Mouse (Mus musculus): ENCODE measurements at regions not wholly inside any gene's neighbourhood (a gene's known extent, or its start where the extent isn't known, plus 50 kb on each side); places are given as distances from the start of the nearest gene placed in this dataset.
"Not testable (repeated sequence)": the region's sequence is repeated elsewhere in the genome, so short reads cannot be mapped to it uniquely, and the experiment has no call there.

GRCm38 (mm10) chr12:98144464-98144863 lies 114.8 kb downstream of the Galc start:
- 61% methylated on average over 4 of the region's 4 CpGs for WGBS

DNA sequence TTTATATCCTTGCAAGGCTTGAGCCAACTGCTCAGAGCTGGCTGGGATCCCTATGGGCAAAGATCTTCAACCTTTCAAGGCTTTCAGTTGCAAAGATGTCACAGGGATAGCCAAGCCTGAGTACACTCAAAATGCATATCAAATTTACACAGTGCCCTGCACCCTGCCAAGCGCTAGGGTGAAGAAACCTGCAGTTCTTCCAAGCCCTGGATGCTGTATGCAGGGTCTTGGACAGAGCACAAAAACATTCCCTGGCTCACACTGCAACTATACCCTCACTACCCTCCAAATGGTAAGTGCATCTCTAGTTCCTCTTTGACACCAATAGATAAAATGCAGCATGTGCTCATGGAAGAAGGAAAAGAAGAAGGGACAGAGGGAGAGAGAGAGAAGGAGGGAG lies 116.1 kb downstream of the Galc start:
- no peaks in the 10 kb centered on the region for H3K4me1 ChIP-seq (ENCODE audit: control insufficient read depth, insufficient read depth, low read length)
- H3K4me2 ChIP-seq (replicated peaks; ENCODE audit: low read depth, low read length): no peak overlapping the region
- H3K27me3 ChIP-seq (ENCODE audit: control insufficient read depth, insufficient read depth, low read length): no peaks in the 10 kb centered on the region
- no peaks in the 10 kb centered on the region for H3K9me3 ChIP-seq (ENCODE audit: control insufficient read depth, low read length)
- ATAC-seq (ENCODE audit: low FRiP score, low TSS enrichment): no peak
- H3K36me3 ChIP-seq (ENCODE audit: control insufficient read depth, insufficient read depth, low read length): no peaks in the 10 kb centered on the region
- no peak overlapping the region for H3K4me3 ChIP-seq (ENCODE audit: low read length)
- H3K27ac ChIP-seq (ENCODE audit: low read depth, low read length): no peak overlapping the region
- 91% methylated on average over 1 of the region's 1 CpGs for WGBS
- H3K9ac ChIP-seq (ENCODE audit: low read depth, low read length): no peak overlapping the region

More at GRCm38 (mm10) chr12:98144464-98144863, 114.8 kb downstream of the Galc start:
- Histone ChIP-seq H3K27me3 (ENCODE audit: control insufficient read depth, insufficient read depth, low read length) (no peaks in the 10 kb centered on the region), H3K4me2 (replicated peaks; ENCODE audit: low read depth, low read length) (no peak overlapping the region), H3K9ac (ENCODE audit: low read depth, low read length) (no peak overlapping the region), H3K4me3 (ENCODE audit: low read length) (no peak overlapping the region), H3K9me3 (ENCODE audit: control insufficient read depth, low read length) (no peaks in the 10 kb centered on the region), H3K36me3 (ENCODE audit: control insufficient read depth, insufficient read depth, low read length) (no peaks in the 10 kb centered on the region), H3K4me1 (ENCODE audit: control insufficient read depth, insufficient read depth, low read length) (no peaks in the 10 kb centered on the region), H3K27ac (ENCODE audit: low read depth, low read length) (no peak overlapping the region)
- no peak for ATAC-seq (ENCODE audit: low FRiP score, low TSS enrichment)

DNA sequence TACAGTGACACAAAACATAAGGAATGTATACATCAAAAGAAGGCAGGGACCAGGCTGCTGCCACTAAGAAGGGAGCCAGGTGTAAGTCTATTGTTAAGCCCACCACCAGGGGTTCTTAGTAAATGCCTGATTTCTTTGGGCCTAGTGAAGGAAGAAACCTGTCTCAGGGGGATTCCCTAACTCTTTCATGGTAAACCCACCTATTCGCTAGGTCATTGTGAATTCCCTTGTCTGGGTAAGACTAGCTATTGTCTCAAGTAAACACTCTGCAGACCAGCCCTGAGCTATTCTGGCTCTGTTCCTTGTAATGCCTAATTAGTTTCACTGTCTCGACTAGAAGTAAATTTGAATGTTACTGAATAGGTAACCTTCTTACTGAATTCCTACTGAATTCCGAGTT lies 119.4 kb downstream of the Galc start:
- not testable (repeated sequence) for H3K27ac ChIP-seq (ENCODE audit: low read depth, low read length); H3K4me1 ChIP-seq (ENCODE audit: control insufficient read depth, insufficient read depth, low read length); ATAC-seq (ENCODE audit: low FRiP score, low TSS enrichment); H3K27me3 ChIP-seq (ENCODE audit: control insufficient read depth, insufficient read depth, low read length); H3K4me3 ChIP-seq (ENCODE audit: low read length); H3K36me3 ChIP-seq (ENCODE audit: control insufficient read depth, insufficient read depth, low read length); H3K9ac ChIP-seq (ENCODE audit: low read depth, low read length); H3K9me3 ChIP-seq (ENCODE audit: control insufficient read depth, low read length); H3K4me2 ChIP-seq (replicated peaks; ENCODE audit: low read depth, low read length)
- 81% methylated on average over 3 of the region's 3 CpGs for WGBS

GRCm38 (mm10) chr12:98131276-98131675 lies 128.0 kb downstream of the Galc start:
- H3K4me2 ChIP-seq (replicated peaks; ENCODE audit: low read depth, low read length): no peak overlapping the region
- no peak for ATAC-seq (ENCODE audit: low FRiP score, low TSS enrichment)
- no peaks in the 10 kb centered on the region for H3K9me3 ChIP-seq (ENCODE audit: control insufficient read depth, low read length)
- no peaks in the 10 kb centered on the region for H3K36me3 ChIP-seq (ENCODE audit: control insufficient read depth, insufficient read depth, low read length)
- no peaks in the 10 kb centered on the region for H3K27me3 ChIP-seq (ENCODE audit: control insufficient read depth, insufficient read depth, low read length)
- no peak overlapping the region for H3K27ac ChIP-seq (ENCODE audit: low read depth, low read length)
- H3K4me3 ChIP-seq (ENCODE audit: low read length): no peak overlapping the region
- H3K9ac ChIP-seq (ENCODE audit: low read depth, low read length): no peak overlapping the region
- WGBS: 82% methylated on average over 5 of the region's 5 CpGs
- no peaks in the 10 kb centered on the region for H3K4me1 ChIP-seq (ENCODE audit: control insufficient read depth, insufficient read depth, low read length)

GRCm38 (mm10) chr12:98123541-98123940 lies 135.7 kb downstream of the Galc start:
- Histone ChIP-seq H3K27ac (ENCODE audit: low read depth, low read length) (no peak overlapping the region), H3K36me3 (ENCODE audit: control insufficient read depth, insufficient read depth, low read length) (no peaks in the 10 kb centered on the region), H3K9ac (ENCODE audit: low read depth, low read length) (no peak overlapping the region), H3K4me2 (replicated peaks; ENCODE audit: low read depth, low read length) (no peak overlapping the region), H3K9me3 (ENCODE audit: control insufficient read depth, low read length) (no peaks in the 10 kb centered on the region), H3K4me1 (ENCODE audit: control insufficient read depth, insufficient read depth, low read length) (no peaks in the 10 kb centered on the region), H3K27me3 (ENCODE audit: control insufficient read depth, insufficient read depth, low read length) (no peaks in the 10 kb centered on the region), H3K4me3 (ENCODE audit: low read length) (no peak overlapping the region)
- ATAC-seq (ENCODE audit: low FRiP score, low TSS enrichment): no peak
- 84% methylated on average over 3 of the region's 3 CpGs for WGBS

DNA sequence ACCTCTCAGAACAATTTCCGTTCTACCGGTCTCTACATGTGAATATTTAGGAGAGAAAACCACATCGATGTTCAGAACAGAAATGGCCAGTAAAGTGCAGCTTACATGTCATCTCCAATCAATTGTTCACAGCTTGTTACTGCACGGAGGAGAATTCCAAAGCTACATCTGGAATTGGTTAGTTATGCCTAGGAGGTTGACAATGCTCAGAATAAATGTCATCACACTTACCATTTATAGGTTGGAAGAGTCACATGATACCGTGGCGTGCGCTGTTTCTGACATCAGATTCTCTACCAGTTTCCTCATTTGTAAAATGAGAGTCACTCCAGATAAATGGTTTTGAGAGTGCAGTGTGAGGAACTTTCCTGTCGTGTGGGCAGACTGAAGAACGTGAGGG lies 151.2 kb downstream of the Galc start:
- Histone ChIP-seq H3K27ac (ENCODE audit: low read depth, low read length) (no peak overlapping the region), H3K9ac (ENCODE audit: low read depth, low read length) (no peak overlapping the region), H3K9me3 (ENCODE audit: control insufficient read depth, low read length) (no peaks in the 10 kb centered on the region), H3K4me1 (ENCODE audit: control insufficient read depth, insufficient read depth, low read length) (0 out of 2 replicates have a peak, but pooled peaks cover 5% of the 10 kb centered on the region), H3K36me3 (ENCODE audit: control insufficient read depth, insufficient read depth, low read length) (no peaks in the 10 kb centered on the region), H3K4me2 (replicated peaks; ENCODE audit: low read depth, low read length) (no peak overlapping the region), H3K27me3 (ENCODE audit: control insufficient read depth, insufficient read depth, low read length) (no peaks in the 10 kb centered on the region), H3K4me3 (ENCODE audit: low read length) (no peak overlapping the region)
- no peak for ATAC-seq (ENCODE audit: low FRiP score, low TSS enrichment)
- WGBS: 84% methylated on average over 9 of the region's 9 CpGs

DNA sequence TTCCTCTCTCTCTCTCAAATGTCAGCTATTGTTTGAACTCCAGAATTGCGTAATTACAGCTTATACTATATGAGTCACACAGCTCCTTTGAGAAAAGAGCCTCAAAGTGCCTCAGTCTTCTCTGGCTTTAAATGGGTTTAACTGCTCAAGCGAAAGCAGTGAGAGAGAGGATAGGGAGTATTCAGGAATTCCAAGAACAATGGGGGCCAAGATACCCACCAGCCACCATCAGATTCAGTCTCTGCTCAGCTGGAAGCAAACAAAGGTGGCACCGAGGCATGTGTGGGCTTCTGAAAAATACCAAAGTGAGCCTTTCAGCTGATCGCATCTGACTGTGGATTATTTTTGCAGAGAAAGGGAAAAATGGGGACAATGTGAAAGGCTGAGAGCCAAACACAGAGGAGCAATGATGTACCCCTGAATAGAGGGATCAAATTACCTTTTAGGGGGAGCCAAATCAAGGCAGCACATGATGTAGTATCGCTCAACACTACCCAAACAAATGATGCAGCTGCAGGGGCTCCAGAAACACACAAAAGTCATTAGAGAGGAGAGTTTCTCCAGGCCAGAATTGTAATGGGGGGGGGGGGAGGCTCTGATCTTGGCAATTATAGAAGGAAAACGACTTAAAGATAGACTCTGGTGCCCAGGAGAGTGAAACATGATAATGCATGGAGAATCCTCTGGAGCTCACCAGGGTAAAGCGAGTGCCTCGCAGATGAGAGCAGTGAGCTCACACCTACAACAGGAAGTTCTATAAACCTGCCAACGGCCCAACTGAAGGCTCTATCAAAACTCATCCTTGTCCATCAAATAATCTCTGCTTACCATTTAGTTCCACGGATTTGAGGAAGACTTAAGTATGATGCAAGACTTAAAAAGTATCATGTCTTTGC lies 152.2 kb downstream of the Galc start:
- H3K4me3 ChIP-seq (ENCODE audit: low read length): no peak overlapping the region
- H3K27ac ChIP-seq (ENCODE audit: low read depth, low read length): no peak overlapping the region
- no peak overlapping the region for H3K4me2 ChIP-seq (replicated peaks; ENCODE audit: low read depth, low read length)
- no peaks in the 10 kb centered on the region for H3K27me3 ChIP-seq (ENCODE audit: control insufficient read depth, insufficient read depth, low read length)
- H3K4me1 ChIP-seq (ENCODE audit: control insufficient read depth, insufficient read depth, low read length): 0 out of 2 replicates have a peak, but pooled peaks cover 5% of the 10 kb centered on the region
- H3K9me3 ChIP-seq (ENCODE audit: control insufficient read depth, low read length): no peaks in the 10 kb centered on the region
- peak; percentile 49; the same call in 1 of the 2 replicates for ATAC-seq (ENCODE audit: low FRiP score, low TSS enrichment)
- no peak overlapping the region for H3K9ac ChIP-seq (ENCODE audit: low read depth, low read length)
- no peaks in the 10 kb centered on the region for H3K36me3 ChIP-seq (ENCODE audit: control insufficient read depth, insufficient read depth, low read length)
- 42% methylated on average over 10 of the region's 10 CpGs for WGBS

GRCm38 (mm10) chr12:98106151-98106788 lies 153.0 kb downstream of the Galc start:
- H3K27ac ChIP-seq (ENCODE audit: low read depth, low read length): no peak overlapping the region
- H3K36me3 ChIP-seq (ENCODE audit: control insufficient read depth, insufficient read depth, low read length): no peaks in the 10 kb centered on the region
- ATAC-seq (ENCODE audit: low FRiP score, low TSS enrichment): no peak
- H3K4me2 ChIP-seq (replicated peaks; ENCODE audit: low read depth, low read length): no peak overlapping the region
- H3K9ac ChIP-seq (ENCODE audit: low read depth, low read length): no peak overlapping the region
- H3K4me1 ChIP-seq (ENCODE audit: control insufficient read depth, insufficient read depth, low read length): 0 out of 2 replicates have a peak, but pooled peaks cover 5% of the 10 kb centered on the region
- no peak overlapping the region for H3K4me3 ChIP-seq (ENCODE audit: low read length)
- no peaks in the 10 kb centered on the region for H3K27me3 ChIP-seq (ENCODE audit: control insufficient read depth, insufficient read depth, low read length)
- H3K9me3 ChIP-seq (ENCODE audit: control insufficient read depth, low read length): no peaks in the 10 kb centered on the region
- 45% methylated on average over 3 of the region's 3 CpGs for WGBS

DNA sequence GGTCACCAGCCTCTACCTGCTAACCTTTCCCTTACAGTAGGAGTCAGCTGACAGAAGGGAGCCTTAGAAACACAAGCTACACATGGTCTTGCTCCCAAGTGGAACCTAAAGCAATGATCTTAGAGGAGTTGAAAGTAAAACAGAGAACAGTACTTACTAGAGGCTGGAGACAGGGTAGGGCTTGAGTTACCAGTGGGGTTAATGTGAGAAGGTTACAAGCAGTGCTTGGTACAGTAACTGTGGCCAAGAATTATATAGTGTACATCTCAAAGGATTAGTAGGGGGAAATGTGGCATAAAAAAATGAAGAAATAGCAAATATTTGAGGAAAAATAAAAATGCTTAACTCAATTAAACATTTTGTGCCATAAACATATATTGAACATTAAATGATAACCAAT lies 153.5 kb downstream of the Galc start:
- no peak overlapping the region for H3K9ac ChIP-seq (ENCODE audit: low read depth, low read length)
- no peaks in the 10 kb centered on the region for H3K9me3 ChIP-seq (ENCODE audit: control insufficient read depth, low read length)
- H3K36me3 ChIP-seq (ENCODE audit: control insufficient read depth, insufficient read depth, low read length): no peaks in the 10 kb centered on the region
- H3K27me3 ChIP-seq (ENCODE audit: control insufficient read depth, insufficient read depth, low read length): no peaks in the 10 kb centered on the region
- no peak for ATAC-seq (ENCODE audit: low FRiP score, low TSS enrichment)
- H3K4me3 ChIP-seq (ENCODE audit: low read length): no peak overlapping the region
- H3K27ac ChIP-seq (ENCODE audit: low read depth, low read length): no peak overlapping the region
- H3K4me1 ChIP-seq (ENCODE audit: control insufficient read depth, insufficient read depth, low read length): 0 out of 2 replicates have a peak, but pooled peaks cover 5% of the 10 kb centered on the region
- H3K4me2 ChIP-seq (replicated peaks; ENCODE audit: low read depth, low read length): no peak overlapping the region
